Mouse (Mus musculus): ENCODE results near the gene Dock1. TPM values are rescaled to one million over a fixed set of nuclear protein-coding genes. Genes with fewer than 3 reads are reported as not detected.

Gene Dock1
- polyA plus RNA-seq (2015; fragmentation: Nextera tagmentation; extraction: Ambion mirVana): 5.0 and 6.7 TPM in 2 replicates

DNA sequence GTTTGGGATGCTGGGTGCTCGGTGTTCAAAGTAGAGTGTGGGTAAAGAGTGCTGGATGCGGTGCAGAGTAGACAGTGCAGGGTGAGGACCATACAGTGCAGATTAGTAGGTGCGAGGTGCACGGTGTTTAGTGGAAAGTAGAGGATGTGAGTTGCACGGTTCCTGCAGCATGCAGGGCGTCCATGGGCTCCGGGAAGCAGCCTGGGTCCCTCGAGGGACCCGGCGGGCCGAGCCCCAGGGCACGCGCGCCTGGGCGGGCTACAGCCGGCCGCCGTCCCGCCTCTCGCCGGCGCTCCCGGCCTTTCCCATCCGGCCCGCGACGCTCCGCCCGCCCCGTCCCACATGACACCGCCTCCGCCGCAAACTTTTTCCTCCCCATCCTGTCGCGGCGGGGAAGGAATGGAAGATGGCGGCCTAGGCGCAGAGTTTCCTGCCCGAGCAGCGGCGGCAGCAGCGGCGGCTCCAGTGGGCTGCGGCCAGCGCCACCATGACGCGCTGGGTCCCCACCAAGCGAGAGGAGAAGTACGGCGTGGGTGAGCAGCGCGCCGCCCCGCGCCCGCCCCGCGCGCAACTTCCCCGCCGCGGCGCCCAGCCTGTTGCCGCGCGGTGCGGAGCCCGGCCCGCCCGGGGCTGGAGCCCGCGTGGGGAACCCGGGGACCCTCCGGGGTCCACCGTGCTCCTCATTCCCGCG is at the start of gene Dock1:
Dock1 (plus strand) TSS at position 343 of the 691 bp plus-strand sequence.

DNA sequence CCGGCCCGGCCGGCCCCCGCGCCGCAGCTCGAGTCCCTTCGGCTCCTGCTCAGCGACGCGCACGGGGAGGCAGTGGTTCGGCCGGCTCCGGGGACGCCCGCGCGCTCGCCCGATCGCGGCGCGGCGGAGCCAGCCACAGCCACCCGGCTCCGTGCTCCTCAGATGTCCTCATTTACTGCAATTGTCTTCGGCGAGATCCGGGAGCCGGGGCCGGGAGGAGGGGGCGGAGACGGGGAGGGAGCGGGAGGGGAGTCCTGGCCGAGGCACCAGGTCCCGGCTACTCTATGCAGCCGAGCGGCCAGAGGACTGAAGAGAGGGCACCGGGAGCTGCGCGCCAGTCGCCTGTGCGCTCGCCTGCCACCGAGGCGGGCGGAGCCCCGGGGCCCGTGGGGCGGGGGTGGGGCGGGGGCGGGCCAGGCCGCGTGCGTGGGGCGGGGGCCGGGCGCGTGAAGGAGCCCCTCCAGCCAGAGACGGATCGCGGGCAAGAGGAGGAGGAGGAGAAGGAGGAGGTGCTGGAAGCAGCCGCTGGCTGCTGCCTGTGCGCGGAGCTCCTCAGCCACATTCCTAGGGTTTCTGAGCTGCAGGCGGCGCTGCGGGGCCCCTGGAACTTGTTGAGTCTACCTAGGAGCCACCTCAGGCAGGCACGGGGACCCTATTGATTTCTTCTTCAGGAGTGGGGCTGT is 267.6 kb downstream of the Dock1 start, which contains the start of gene Fam196a:
Fam196a (minus strand) TSS at position 504 of the 683 bp plus-strand sequence.

